Mouse (Mus musculus) cortical plate, adult 2 months (tissue): ENCODE measurements around the gene Hdgfl3.

Experiments used
- CTCF ChIP-seq: fragments of 200-500 bp; IDR thresholded peaks from 2 replicates; pipeline ENCODE4 v1.5.1; 2011; ENCODE audit warnings: mild to moderate bottlenecking, control low read depth, low read length; ENCODE audit not compliant: insufficient read depth; ENCODE audit errors: extremely low read depth
- POLR2A ChIP-seq: fragments of 200-500 bp; IDR thresholded peaks from 2 replicates; pipeline ENCODE4 v1.6.1; 2011; ENCODE audit warnings: mild to moderate bottlenecking, low read length, control low read depth; ENCODE audit not compliant: insufficient read depth; ENCODE audit errors: extremely low read depth

DNA sequence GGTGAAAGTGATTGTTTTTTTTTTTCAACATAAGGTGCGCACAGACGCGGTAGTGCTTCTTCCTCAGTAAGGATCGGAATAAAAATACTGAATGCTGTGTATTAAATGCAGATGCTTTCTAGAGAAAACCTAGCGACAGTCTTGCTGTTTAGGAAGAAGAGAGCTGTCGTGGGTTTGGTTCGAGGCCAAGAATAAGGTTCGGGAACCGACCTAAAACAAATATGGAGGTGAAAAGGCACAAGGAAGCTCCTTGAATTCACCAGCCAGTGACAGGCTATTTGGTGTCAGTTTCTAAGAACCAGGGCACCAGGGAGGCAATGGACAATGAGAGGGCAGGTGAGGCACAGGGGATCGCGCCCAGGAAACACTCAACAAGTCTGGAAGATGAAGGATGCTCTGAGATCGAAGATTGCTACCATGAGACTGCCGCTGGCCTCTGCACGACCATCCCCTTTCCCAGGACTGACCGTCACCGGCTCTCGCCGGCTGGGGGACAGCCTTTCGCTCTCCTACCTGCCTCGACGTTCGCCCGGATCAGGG is 1.1 kb downstream of the Hdgfl3 start:
- TF ChIP-seq CTCF (no peak), POLR2A (no peak)
